Comparison of ENCODE assay signal across 8 mouse cellular contexts in the genomic region with DNA sequence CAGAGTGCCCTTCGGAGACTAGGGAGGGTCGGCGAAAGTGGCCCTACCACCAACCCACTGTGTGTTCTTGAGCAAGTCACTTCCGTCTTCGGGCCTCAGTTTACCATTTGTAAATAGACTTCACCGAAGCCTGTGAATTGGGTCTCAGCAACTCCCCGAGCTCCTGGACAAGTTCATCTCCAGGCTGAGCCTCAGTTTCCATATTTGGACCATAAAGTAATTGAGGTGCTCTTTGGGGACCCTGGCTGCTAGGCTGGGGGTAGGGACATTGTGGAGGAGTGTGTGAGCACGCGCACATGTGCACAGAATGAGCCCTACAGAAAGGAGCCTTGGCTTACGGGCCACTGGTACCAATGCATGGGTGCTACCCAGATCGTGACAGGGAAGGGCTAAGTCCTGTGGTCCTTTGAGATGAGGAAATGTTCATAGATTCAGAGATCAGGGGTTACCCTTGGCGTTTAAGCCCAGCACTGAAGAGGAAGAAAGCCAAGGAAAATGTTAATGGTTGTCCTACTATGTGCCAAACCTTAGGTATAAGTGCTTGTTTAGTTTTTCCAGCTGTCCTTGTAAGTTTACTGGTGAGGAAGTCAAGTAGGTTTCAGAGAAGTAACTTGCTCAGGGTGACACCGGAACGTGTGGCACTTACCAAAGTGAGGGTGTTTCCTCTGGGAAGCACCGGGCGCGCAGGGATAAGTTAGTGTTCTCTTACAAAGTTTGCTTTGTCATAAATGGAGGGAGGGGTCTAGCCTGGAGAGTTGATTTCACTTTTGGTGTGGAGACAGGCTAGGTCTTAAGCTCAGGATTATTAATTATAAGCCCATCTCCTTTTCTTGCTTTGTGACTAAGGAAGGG. TPM values are rescaled to one million over a fixed set of nuclear protein-coding genes. Genes with fewer than 3 reads are reported as not detected.
DNase-seq lines count a peak whose midpoint lies in the region; ATAC-seq and TF ChIP-seq lines count a peak whose summit lies in the region.

No protein-coding gene starts in this region.

- DNase-seq in 416B (ENCODE audit: low read depth) (peak; percentile 74), G1E (ENCODE audit: low spot score) (no peak)
- DNase-seq in lung, postnatal 4 days, result peak; percentile 40 to 44
- no peak for DNase-seq in left cerebral cortex, postnatal 4 days

- WGBS in kidney, embryonic 15.5 days, result under 1% methylated on average over 17 of the region's 17 CpGs
- WGBS in stomach, embryonic 16.5 days, result under 1% methylated on average over 17 of the region's 17 CpGs

- H3K36me3 ChIP-seq in G1E (replicated peaks), result peaks cover 15% of the 10 kb centered on the region
- H3K36me3 ChIP-seq in kidney, embryonic 15.5 days, result peaks cover 13% of the 10 kb centered on the region
- H3K36me3 ChIP-seq in stomach, embryonic 16.5 days (ENCODE audit: control insufficient read depth, insufficient read depth, low read length), result no peaks in the 10 kb centered on the region

- peak overlapping the region; percentile 98 for H3K4me3 ChIP-seq in G1E (ENCODE audit: low read depth, low read length)
- peak overlapping the region; percentile 85 for H3K4me3 ChIP-seq in kidney, embryonic 15.5 days (replicated peaks)
- peak overlapping the region; percentile 94 for H3K4me3 ChIP-seq in stomach, embryonic 16.5 days (replicated peaks; ENCODE audit: low read length)

- peak overlapping the region; percentile 72 for H3K4me2 ChIP-seq in kidney, embryonic 15.5 days
- H3K4me2 ChIP-seq in stomach, embryonic 16.5 days (ENCODE audit: low read depth, low read length), result peak overlapping the region; percentile 92

- TF ChIP-seq CTCF in G1E (IDR thresholded peaks at IDR 0.05; ENCODE audit: low read depth, low read length), result no peak

- intact Hi-C loops in left cerebral cortex, postnatal 4 days (cut with DNase I), result no loop called here

- H3K9me3 ChIP-seq in G1E (replicated peaks), result no peaks in the 10 kb centered on the region
- H3K9me3 ChIP-seq in kidney, embryonic 15.5 days (replicated peaks), result no peaks in the 10 kb centered on the region
- no peaks in the 10 kb centered on the region for H3K9me3 ChIP-seq in stomach, embryonic 16.5 days (replicated peaks; ENCODE audit: control insufficient read depth, low read length)

- peak overlapping the region; percentile 90 for H3K27ac ChIP-seq in kidney, embryonic 15.5 days
- H3K27ac ChIP-seq in stomach, embryonic 16.5 days (ENCODE audit: low read length), result peak overlapping the region; percentile 86

- no peaks in the 10 kb centered on the region for H3K27me3 ChIP-seq in G1E (ENCODE audit: insufficient read depth, low read length)
- no peaks in the 10 kb centered on the region for H3K27me3 ChIP-seq in kidney, embryonic 15.5 days
- no peaks in the 10 kb centered on the region for H3K27me3 ChIP-seq in stomach, embryonic 16.5 days (ENCODE audit: control insufficient read depth, insufficient read depth, low read length)

- ATAC-seq in G1E (ENCODE audit: extremely low read depth, insufficient number of reproducible peaks, low FRiP score, poor library complexity, severe bottlenecking), result no peak
- ATAC-seq in erythroblast, adult 5-6 weeks (replicated peaks; ENCODE audit: low FRiP score, poor library complexity, severe bottlenecking), result peak; percentile 37; the same call in 1 of the 2 replicates
- peak; percentile 37; the same call in 1 of the 2 replicates for ATAC-seq in kidney, embryonic 15.5 days (replicated peaks; ENCODE audit: low FRiP score)
- ATAC-seq in stomach, embryonic 16.5 days (ENCODE audit: insufficient read depth, low FRiP score), result peak; percentile 9; the same call in 1 of the 2 replicates
- no peak for ATAC-seq in inflammation-experienced regulatory T-cells, adult 6 months

- H3K4me1 ChIP-seq in G1E (ENCODE audit: insufficient read depth, low read depth, low read length), result peaks cover 33% of the 10 kb centered on the region
- peaks cover 37% of the 10 kb centered on the region for H3K4me1 ChIP-seq in kidney, embryonic 15.5 days
- H3K4me1 ChIP-seq in stomach, embryonic 16.5 days (ENCODE audit: control insufficient read depth, insufficient read depth, low read length), result peaks cover 12% of the 10 kb centered on the region

- H3K9ac ChIP-seq in kidney, embryonic 15.5 days, result peak overlapping the region; percentile 88
- H3K9ac ChIP-seq in stomach, embryonic 16.5 days (ENCODE audit: low read length), result peak overlapping the region; percentile 91

RNA-seq across cellular contexts. Expression of a gene that starts 0.8 kb away (rescaled TPM):
- total RNA-seq in G1E (2014; fragmentation: Nextera tagmentation) (127 and 152 TPM in 2 replicates), G1E (2017) (8.2 and 12.1 TPM in 2 replicates)
- 54.9 and 58.3 TPM in 2 replicates for polyA plus RNA-seq in G1E (2012)
- 49.6 and 78.6 TPM in 2 replicates for total RNA-seq in erythroblast, adult 5-6 weeks (2015; ENCODE audit: low replicate concordance)
- 40.3 and 58.8 TPM in 2 replicates for total RNA-seq in erythroblast, adult 5-6 weeks (2017; ENCODE audit: low replicate concordance)
- polyA plus RNA-seq in kidney, embryonic 15.5 days (2015; fragmentation: Nextera tagmentation; extraction: Ambion mirVana), result 107 and 109 TPM in 2 replicates
- polyA plus RNA-seq in stomach, embryonic 16.5 days (2015; fragmentation: Nextera tagmentation; extraction: Ambion mirVana), result 84.3 and 98.6 TPM in 2 replicates
- 10 to 100 TPM; 34.0 to 35.7 TPM for total RNA-seq in left cerebral cortex, postnatal 4 days (2021)
- 100 to 1,000 TPM in 1 of 3 experiments, 10 to 100 TPM in 2; 70.4 to 110 (median 79.7) TPM for polyA plus RNA-seq in inflammation-experienced regulatory T-cells, adult 6 months (2017; shearing (Covaris generic))

Comparison
In these comparisons a context has a peak if more than half of its experiments do, and no peak if none do; other contexts are left out.
1. DNase-seq: peak in 416B (single experiment) and lung, postnatal 4 days (2 of 2); none in G1E (single experiment) and left cerebral cortex, postnatal 4 days (single experiment).
2. ATAC-seq: peak in erythroblast, adult 5-6 weeks (single experiment), kidney, embryonic 15.5 days (single experiment) and stomach, embryonic 16.5 days (single experiment); none in G1E (single experiment) and inflammation-experienced regulatory T-cells, adult 6 months (single experiment).
3. Peak in every context shown above with its lines, with median percentiles within 50 percentile points of each other: H3K4me3 ChIP-seq.